Mouse (Mus musculus) neural tube, embryonic 13.5 days (tissue): ENCODE measurements around the gene Zfp831. TPM values are rescaled to one million over a fixed set of nuclear protein-coding genes. Genes with fewer than 3 reads are reported as not detected.

Experiments
- ATAC-seq: fragments of 200-750 bp; cut with Nextera tagmentation; 2 replicates; pipeline ENCODE4 v1.8.0; 2017; ENCODE audit warnings: low read depth, mild to moderate bottlenecking, moderate TSS enrichment, moderate library complexity
- H3K27ac ChIP-seq: fragments of 300-500 bp; sonication (generic); replicated peaks from 2 replicates; pipeline ENCODE4 v1.5.1; 2015; ENCODE audit warnings: moderate library complexity, mild to moderate bottlenecking, inconsistent platforms
- H3K27me3 ChIP-seq: fragments of 300-500 bp; sonication (generic); 2 replicates; pipeline ENCODE4 v1.6.1; 2015; ENCODE audit warnings: mild to moderate bottlenecking, inconsistent platforms
- H3K36me3 ChIP-seq: fragments of 300-500 bp; sonication (generic); 2 replicates; pipeline ENCODE4 v1.6.1; 2015; ENCODE audit warnings: mild to moderate bottlenecking, inconsistent platforms
- H3K4me1 ChIP-seq: fragments of 300-500 bp; sonication (generic); replicated peaks from 2 replicates; pipeline ENCODE4 v1.6.1; 2015; ENCODE audit warnings: inconsistent platforms
- H3K4me2 ChIP-seq: fragments of 300-500 bp; sonication (generic); 2 replicates; pipeline ENCODE4 v1.6.1; 2015; ENCODE audit warnings: inconsistent platforms, mild to moderate bottlenecking, moderate library complexity
- H3K4me3 ChIP-seq: fragments of 300-500 bp; sonication (generic); 2 replicates; pipeline ENCODE4 v1.5.1; 2015; ENCODE audit warnings: mild to moderate bottlenecking, inconsistent platforms
- H3K9ac ChIP-seq: fragments of 300-500 bp; sonication (generic); 2 replicates; pipeline ENCODE4 v1.6.1; 2015; ENCODE audit warnings: moderate library complexity, mild to moderate bottlenecking, inconsistent platforms
- H3K9me3 ChIP-seq: fragments of 300-500 bp; sonication (generic); 2 replicates; pipeline ENCODE4 v1.6.1; 2016; ENCODE audit warnings: inconsistent platforms
- WGBS: fragments of 180-500 bp; shearing (Covaris S2); methylation state at CpG from one replicate; pipeline ENCODE4 v1.1.7; 2015; 5-methylcytosine and 5-hydroxymethylcytosine counted together
- polyA plus RNA-seq: library from polyadenylated mRNA; unstranded; fragments of >200 nt; fragmentation: Nextera tagmentation; extraction: Ambion mirVana; gene quantifications from 2 replicates; pipeline ENCODE4 v1.2.1, GENCODE M21; 2015

Zfp831 gene
- not detected in 2 replicates for polyA plus RNA-seq

- no peak within 1 kb of the TSS for H3K27ac ChIP-seq
- no peak within 1 kb of the TSS for H3K4me2 ChIP-seq
- no peaks in the 10 kb centered on the region for H3K4me1 ChIP-seq
- WGBS, result 84% methylated on average over 18 of the region's 18 CpGs
- no peaks in the 10 kb centered on the region for H3K36me3 ChIP-seq
- no peaks in the 10 kb centered on the region for H3K27me3 ChIP-seq
- no peak within 1 kb of the TSS for H3K9ac ChIP-seq
- ATAC-seq, result no peak
- H3K9me3 ChIP-seq, result peaks cover 5% of the 10 kb centered on the region; the same call in 1 of the 2 replicates
- no peak within 1 kb of the TSS for H3K4me3 ChIP-seq
Observed at GRCm38 (mm10) chr2:174643448-174644144, at the start of gene Zfp831. Gene Zfp831, plus strand, starts transcription at chr2:174643534.

- Histone ChIP-seq H3K9ac (no peak overlapping the region), H3K9me3 (no peaks in the 10 kb centered on the region), H3K4me1 (no peaks in the 10 kb centered on the region), H3K27me3 (no peaks in the 10 kb centered on the region), H3K4me2 (no peak overlapping the region), H3K36me3 (no peaks in the 10 kb centered on the region), H3K4me3 (no peak overlapping the region), H3K27ac (no peak overlapping the region)
- ATAC-seq, result no peak
- 81% methylated on average over 9 of the region's 9 CpGs for WGBS
Observed at GRCm38 (mm10) chr2:174594965-174595364, 48.4 kb upstream of the Zfp831 start.

GRCm38 (mm10) chr2:174595611-174596010 is 47.7 kb upstream of the Zfp831 start:
- 84% methylated on average over 2 of the region's 2 CpGs for WGBS
- Histone ChIP-seq H3K9ac (no peak overlapping the region), H3K4me2 (no peak overlapping the region), H3K36me3 (no peaks in the 10 kb centered on the region), H3K27me3 (no peaks in the 10 kb centered on the region), H3K4me1 (no peaks in the 10 kb centered on the region), H3K4me3 (no peak overlapping the region), H3K27ac (no peak overlapping the region), H3K9me3 (no peaks in the 10 kb centered on the region)
- no peak for ATAC-seq

GRCm38 (mm10) chr2:174596457-174596856 is 46.9 kb upstream of the Zfp831 start:
- H3K9ac ChIP-seq, result no peak overlapping the region
- no peak overlapping the region for H3K27ac ChIP-seq
- H3K4me1 ChIP-seq, result no peaks in the 10 kb centered on the region
- no peak for ATAC-seq
- no peaks in the 10 kb centered on the region for H3K27me3 ChIP-seq
- H3K9me3 ChIP-seq, result no peaks in the 10 kb centered on the region
- 91% methylated on average over 15 of the region's 15 CpGs for WGBS
- no peaks in the 10 kb centered on the region for H3K36me3 ChIP-seq
- no peak overlapping the region for H3K4me2 ChIP-seq
- H3K4me3 ChIP-seq, result no peak overlapping the region

- Histone ChIP-seq H3K4me1 (no peaks in the 10 kb centered on the region), H3K27me3 (no peaks in the 10 kb centered on the region), H3K9me3 (no peaks in the 10 kb centered on the region), H3K4me3 (no peak overlapping the region), H3K4me2 (no peak overlapping the region), H3K27ac (no peak overlapping the region), H3K36me3 (no peaks in the 10 kb centered on the region), H3K9ac (no peak overlapping the region)
- ATAC-seq, result no peak
- 84% methylated on average over 12 of the region's 12 CpGs for WGBS
Observed at GRCm38 (mm10) chr2:174598451-174598850, 44.9 kb upstream of the Zfp831 start.

GRCm38 (mm10) chr2:174599071-174599635 is 44.2 kb upstream of the Zfp831 start:
- H3K9me3 ChIP-seq, result no peaks in the 10 kb centered on the region
- no peak overlapping the region for H3K4me3 ChIP-seq
- no peaks in the 10 kb centered on the region for H3K27me3 ChIP-seq
- no peaks in the 10 kb centered on the region for H3K36me3 ChIP-seq
- no peak for ATAC-seq
- H3K9ac ChIP-seq, result no peak overlapping the region
- no peaks in the 10 kb centered on the region for H3K4me1 ChIP-seq
- no peak overlapping the region for H3K4me2 ChIP-seq
- H3K27ac ChIP-seq, result no peak overlapping the region
- WGBS, result 88% methylated on average over 9 of the region's 9 CpGs

- H3K9me3 ChIP-seq, result no peaks in the 10 kb centered on the region
- no peak overlapping the region for H3K9ac ChIP-seq
- no peak for ATAC-seq
- no peaks in the 10 kb centered on the region for H3K4me1 ChIP-seq
- H3K27ac ChIP-seq, result no peak overlapping the region
- no peaks in the 10 kb centered on the region for H3K27me3 ChIP-seq
- 84% methylated on average over 9 of the region's 9 CpGs for WGBS
- H3K36me3 ChIP-seq, result no peaks in the 10 kb centered on the region
- H3K4me3 ChIP-seq, result no peak overlapping the region
- no peak overlapping the region for H3K4me2 ChIP-seq
Observed at GRCm38 (mm10) chr2:174599853-174600271, 43.5 kb upstream of the Zfp831 start.

- 75% methylated on average over 9 of the region's 9 CpGs for WGBS
- H3K36me3 ChIP-seq, result no peaks in the 10 kb centered on the region
Observed at GRCm38 (mm10) chr2:174601938-174602685, 41.2 kb upstream of the Zfp831 start.

GRCm38 (mm10) chr2:174603321-174603720 is 40.0 kb upstream of the Zfp831 start:
- H3K4me3 ChIP-seq, result no peak overlapping the region
- H3K27ac ChIP-seq, result no peak overlapping the region
- no peaks in the 10 kb centered on the region for H3K36me3 ChIP-seq
- WGBS, result 91% methylated on average over 7 of the region's 7 CpGs
- ATAC-seq, result no peak
- H3K4me2 ChIP-seq, result no peak overlapping the region
- H3K9ac ChIP-seq, result no peak overlapping the region
- H3K9me3 ChIP-seq, result no peaks in the 10 kb centered on the region
- H3K4me1 ChIP-seq, result no peaks in the 10 kb centered on the region
- no peaks in the 10 kb centered on the region for H3K27me3 ChIP-seq

More at GRCm38 (mm10) chr2:174601938-174602685, 41.2 kb upstream of the Zfp831 start:
- Histone ChIP-seq H3K9ac (no peak overlapping the region), H3K27ac (no peak overlapping the region), H3K4me1 (no peaks in the 10 kb centered on the region), H3K27me3 (no peaks in the 10 kb centered on the region), H3K9me3 (no peaks in the 10 kb centered on the region), H3K4me3 (no peak overlapping the region), H3K4me2 (no peak overlapping the region)
- ATAC-seq, result no peak

- Histone ChIP-seq H3K27ac (no peak overlapping the region), H3K4me2 (no peak overlapping the region), H3K9ac (no peak overlapping the region), H3K36me3 (no peaks in the 10 kb centered on the region), H3K9me3 (no peaks in the 10 kb centered on the region), H3K27me3 (no peaks in the 10 kb centered on the region), H3K4me3 (no peak overlapping the region), H3K4me1 (no peaks in the 10 kb centered on the region)
- no peak for ATAC-seq
- WGBS, result 89% methylated on average over 1 of the region's 1 CpGs
Observed at GRCm38 (mm10) chr2:174605020-174605419, 38.3 kb upstream of the Zfp831 start.

- H3K4me2 ChIP-seq, result no peak overlapping the region
- H3K4me3 ChIP-seq, result no peak overlapping the region
- no peaks in the 10 kb centered on the region for H3K36me3 ChIP-seq
- H3K27ac ChIP-seq, result no peak overlapping the region
- no peaks in the 10 kb centered on the region for H3K9me3 ChIP-seq
- ATAC-seq, result no peak
- no peaks in the 10 kb centered on the region for H3K27me3 ChIP-seq
- 87% methylated on average over 4 of the region's 4 CpGs for WGBS
- no peak overlapping the region for H3K9ac ChIP-seq
- H3K4me1 ChIP-seq, result no peaks in the 10 kb centered on the region
Observed at GRCm38 (mm10) chr2:174605442-174606087, 37.8 kb upstream of the Zfp831 start.

GRCm38 (mm10) chr2:174606376-174606775 is 37.0 kb upstream of the Zfp831 start:
- Histone ChIP-seq H3K4me2 (no peak overlapping the region), H3K27ac (no peak overlapping the region), H3K4me3 (no peak overlapping the region), H3K9ac (no peak overlapping the region), H3K4me1 (no peaks in the 10 kb centered on the region), H3K27me3 (no peaks in the 10 kb centered on the region), H3K9me3 (no peaks in the 10 kb centered on the region), H3K36me3 (no peaks in the 10 kb centered on the region)
- WGBS, result 61% methylated on average over 5 of the region's 5 CpGs
- ATAC-seq, result no peak
